Mouse (Mus musculus) spleen, adult 2 months (tissue): Measurements from ENCODE around the gene Cdon.

ENCODE experiments used
- CTCF ChIP-seq: fragments of 200-500 bp; IDR thresholded peaks from 2 replicates; pipeline ENCODE4 v1.5.1; 2011; ENCODE audit warnings: mild to moderate bottlenecking, inconsistent platforms; ENCODE audit not compliant: insufficient read depth, insufficient read length, insufficient replicate concordance; ENCODE audit errors: extremely low read depth
- POLR2A ChIP-seq: fragments of 200-500 bp; IDR thresholded peaks from 2 replicates; pipeline ENCODE4 v1.6.1; 2011; ENCODE audit warnings: low read depth, low read length, inconsistent platforms

GRCm38 (mm10) chr9:35493733-35494092 lies 72.8 kb downstream of the Cdon start:
- TF ChIP-seq CTCF (no peak), POLR2A (no peak)
